Mouse (Mus musculus): ENCODE measurements around the gene Bean1.

Gene Bean1

GRCm38 (mm10) chr8:104170118-104171049 is at the start of gene Bean1:
Bean1 (plus strand) TSS chr8:104170442.
- no peak for DNase-seq

- DNase-seq = no peak
Measured at GRCm38 (mm10) chr8:104121640-104122416, 48.4 kb upstream of the Bean1 start.

GRCm38 (mm10) chr8:104123080-104123657 is 47.1 kb upstream of the Bean1 start:
- DNase-seq = no peak

- DNase-seq = no peak
Measured at GRCm38 (mm10) chr8:104124534-104124933, 45.7 kb upstream of the Bean1 start.

- no peak for DNase-seq
Measured at GRCm38 (mm10) chr8:104127160-104127883, 42.9 kb upstream of the Bean1 start.

- no peak for DNase-seq
Measured at GRCm38 (mm10) chr8:104130916-104131315, 39.3 kb upstream of the Bean1 start.

- DNase-seq = no peak
Measured at GRCm38 (mm10) chr8:104131414-104131975, 38.7 kb upstream of the Bean1 start.

- no peak for DNase-seq
Measured at GRCm38 (mm10) chr8:104134521-104134920, 35.7 kb upstream of the Bean1 start.

GRCm38 (mm10) chr8:104136277-104136676 is 34.0 kb upstream of the Bean1 start:
- no peak for DNase-seq

- DNase-seq = no peak
Measured at GRCm38 (mm10) chr8:104137636-104138035, 32.6 kb upstream of the Bean1 start.

- DNase-seq = no peak
Measured at GRCm38 (mm10) chr8:104140611-104141010, 29.6 kb upstream of the Bean1 start.

- DNase-seq = no peak
Measured at GRCm38 (mm10) chr8:104142415-104142814, 27.8 kb upstream of the Bean1 start.

- DNase-seq = no peak
Measured at GRCm38 (mm10) chr8:104143379-104143778, 26.9 kb upstream of the Bean1 start.

GRCm38 (mm10) chr8:104144434-104145216 is 25.6 kb upstream of the Bean1 start:
- DNase-seq = no peak

- DNase-seq = peak; percentile 29 to 37
Measured at GRCm38 (mm10) chr8:104145981-104146689, 24.1 kb upstream of the Bean1 start.

- DNase-seq = no peak
Measured at GRCm38 (mm10) chr8:104146717-104147494, 23.3 kb upstream of the Bean1 start.

GRCm38 (mm10) chr8:104147947-104148346 is 22.3 kb upstream of the Bean1 start:
- DNase-seq = no peak

- no peak for DNase-seq
Measured at GRCm38 (mm10) chr8:104160731-104161130, 9.5 kb upstream of the Bean1 start.

- no peak for DNase-seq
Measured at GRCm38 (mm10) chr8:104169461-104169860, 781 bp upstream of the Bean1 start.

- no peak for DNase-seq
Measured at GRCm38 (mm10) chr8:104171050-104171620, 893 bp downstream of the Bean1 start.

Measured in thymus, adult 18-20 months (tissue).